Mouse (Mus musculus) forelimb bud, embryonic 11.5 days (tissue): ENCODE measurements around the gene Gm4707.
"Not testable (repeated sequence)": the region's sequence is repeated elsewhere in the genome, so short reads cannot be mapped to it uniquely, and the experiment has no call there.

Experiments used
- DNase-seq: peaks from one replicate; pipeline ENCODE4 v3.0.0-alpha.2; 2012; ENCODE audit warnings: low read depth, low spot score

The Gm4707 gene

GRCm38 (mm10) chr17:71444126-71444525, 15.6 kb downstream of the Gm4707 start:
- no peak for DNase-seq

GRCm38 (mm10) chr17:71443273-71443672, 16.4 kb downstream of the Gm4707 start:
- no peak for DNase-seq

DNA sequence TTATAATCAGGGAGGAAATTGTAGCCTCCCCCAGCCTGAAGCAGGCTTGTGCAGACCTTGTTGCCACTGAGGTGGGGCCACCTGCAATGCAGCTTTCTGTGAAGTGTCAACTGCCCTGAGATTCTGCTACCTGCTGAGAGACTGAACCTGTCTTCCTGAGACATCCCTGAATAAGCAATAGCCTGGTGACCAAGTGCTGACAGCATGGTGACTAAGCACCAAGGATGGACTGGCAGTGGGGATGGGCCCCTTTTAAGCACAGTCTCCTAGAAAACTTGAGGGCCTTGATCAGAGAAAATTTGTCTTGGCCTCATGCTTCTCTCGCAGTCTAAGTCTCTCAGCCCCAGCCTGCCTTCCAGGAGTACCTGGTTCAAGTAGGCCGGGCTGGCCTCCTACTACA, 37.2 kb downstream of the Gm4707 start:
- DNase-seq, result not testable (repeated sequence)

- DNase-seq, result not testable (repeated sequence)
These were observed 40.3 kb downstream of the Gm4707 start for GRCm38 (mm10) chr17:71419448-71419847.

- DNase-seq, result no peak
These were observed 42.7 kb downstream of the Gm4707 start for GRCm38 (mm10) chr17:71417008-71417407.
